Mouse (Mus musculus): ENCODE data around the gene Znrf3.

Znrf3 gene

GRCm38 (mm10) chr11:5437646-5438045, 7.0 kb downstream of the Znrf3 start:
- DNase-seq = no peak

GRCm38 (mm10) chr11:5436988-5437387, 7.7 kb downstream of the Znrf3 start:
- DNase-seq = no peak

GRCm38 (mm10) chr11:5435493-5435892, 9.2 kb downstream of the Znrf3 start:
- DNase-seq = no peak

GRCm38 (mm10) chr11:5432330-5432729, 12.3 kb downstream of the Znrf3 start:
- no peak for DNase-seq

- no peak for DNase-seq
Observed at GRCm38 (mm10) chr11:5430863-5431262, 13.8 kb downstream of the Znrf3 start.

GRCm38 (mm10) chr11:5429396-5430190, 15.1 kb downstream of the Znrf3 start:
- no peak for DNase-seq

- DNase-seq = no peak
Observed at GRCm38 (mm10) chr11:5427251-5427650, 17.4 kb downstream of the Znrf3 start.

GRCm38 (mm10) chr11:5426317-5426716, 18.3 kb downstream of the Znrf3 start:
- DNase-seq = no peak

- peak; percentile 77 to 88 for DNase-seq
Observed at GRCm38 (mm10) chr11:5425106-5425505, 19.5 kb downstream of the Znrf3 start.

- DNase-seq = no peak
Observed at GRCm38 (mm10) chr11:5424185-5424584, 20.5 kb downstream of the Znrf3 start.

GRCm38 (mm10) chr11:5423000-5423399, 21.6 kb downstream of the Znrf3 start:
- no peak for DNase-seq

GRCm38 (mm10) chr11:5422252-5422636, 22.4 kb downstream of the Znrf3 start:
- DNase-seq = no peak

GRCm38 (mm10) chr11:5421506-5422251, 23.0 kb downstream of the Znrf3 start:
- DNase-seq = peak; percentile 39 to 71

- no peak for DNase-seq
Observed at GRCm38 (mm10) chr11:5415617-5416338, 28.9 kb downstream of the Znrf3 start.

- no peak for DNase-seq
Observed at GRCm38 (mm10) chr11:5414856-5415616, 29.6 kb downstream of the Znrf3 start.

- DNase-seq = no peak
Observed at GRCm38 (mm10) chr11:5412644-5413190, 31.9 kb downstream of the Znrf3 start.

- no peak for DNase-seq
Observed at GRCm38 (mm10) chr11:5411577-5411976, 33.1 kb downstream of the Znrf3 start.

GRCm38 (mm10) chr11:5404180-5404579, 40.5 kb downstream of the Znrf3 start:
- DNase-seq = no peak

GRCm38 (mm10) chr11:5402127-5402733, 42.4 kb downstream of the Znrf3 start:
- DNase-seq = no peak

GRCm38 (mm10) chr11:5398301-5399053, 46.2 kb downstream of the Znrf3 start:
- no peak for DNase-seq

Measured in cerebellum, postnatal 36 days (tissue).